Mouse (Mus musculus) urinary bladder, adult 2 months (tissue): ENCODE results near the gene Spin1. TPM values are rescaled to one million over a fixed set of nuclear protein-coding genes. Genes with fewer than 3 reads are reported as not detected.
A peak's percentile ranks its signal among the peaks of the same experiment; 100 is the strongest.
"Not testable (repeated sequence)": the region's sequence is repeated elsewhere in the genome, so short reads cannot be mapped to it uniquely, and the experiment has no call there.

Experiments
- DNase-seq: peaks from one replicate; pipeline ENCODE4 v3.0.0; 2022; ENCODE audit warnings: low spot score
- polyA plus RNA-seq: library from polyadenylated mRNA; depleted of rRNA; stranded (reverse); fragments of >200 nt; gene quantifications from 2 replicates; pipeline ENCODE4 v1.2.3, GENCODE M21; 2012; rRNA removed

Gene Spin1
- 41.5 and 49.4 TPM in 2 replicates for polyA plus RNA-seq

GRCm38 (mm10) chr13:51100233-51101015 lies at the start of gene Spin1:
Gene Spin1 (plus strand): TSS chr13:51100880.
- peak; percentile 91 for DNase-seq

- no peak for DNase-seq
Measured at GRCm38 (mm10) chr13:51051016-51051415, 49.7 kb upstream of the Spin1 start.

GRCm38 (mm10) chr13:51052408-51052807 lies 48.3 kb upstream of the Spin1 start:
- DNase-seq = no peak

- no peak for DNase-seq
Measured at GRCm38 (mm10) chr13:51063024-51063423, 37.7 kb upstream of the Spin1 start.

- DNase-seq = no peak
Measured at GRCm38 (mm10) chr13:51063721-51064120, 37.0 kb upstream of the Spin1 start.

- no peak for DNase-seq
Measured at GRCm38 (mm10) chr13:51064429-51064828, 36.3 kb upstream of the Spin1 start.

GRCm38 (mm10) chr13:51071063-51071680 lies 29.5 kb upstream of the Spin1 start:
- DNase-seq = no peak

GRCm38 (mm10) chr13:51071763-51072276 lies 28.9 kb upstream of the Spin1 start:
- DNase-seq = no peak

- DNase-seq = no peak
Measured at GRCm38 (mm10) chr13:51072917-51073843, 27.5 kb upstream of the Spin1 start.

- DNase-seq = no peak
Measured at GRCm38 (mm10) chr13:51074081-51074680, 26.5 kb upstream of the Spin1 start.

- DNase-seq = not testable (repeated sequence)
Measured at GRCm38 (mm10) chr13:51076191-51076590, 24.5 kb upstream of the Spin1 start.

- DNase-seq = not testable (repeated sequence)
Measured at GRCm38 (mm10) chr13:51078586-51078985, 22.1 kb upstream of the Spin1 start.

GRCm38 (mm10) chr13:51080801-51081200 lies 19.9 kb upstream of the Spin1 start:
- DNase-seq = no peak

GRCm38 (mm10) chr13:51084241-51084640 lies 16.4 kb upstream of the Spin1 start:
- no peak for DNase-seq

GRCm38 (mm10) chr13:51085941-51086340 lies 14.7 kb upstream of the Spin1 start:
- DNase-seq = no peak

- no peak for DNase-seq
Measured at GRCm38 (mm10) chr13:51087253-51087652, 13.4 kb upstream of the Spin1 start.

GRCm38 (mm10) chr13:51088207-51088606 lies 12.5 kb upstream of the Spin1 start:
- no peak for DNase-seq

- no peak for DNase-seq
Measured at GRCm38 (mm10) chr13:51089058-51089457, 11.6 kb upstream of the Spin1 start.

GRCm38 (mm10) chr13:51090105-51090661 lies 10.5 kb upstream of the Spin1 start:
- DNase-seq = no peak

- no peak for DNase-seq
Measured at GRCm38 (mm10) chr13:51093430-51093829, 7.2 kb upstream of the Spin1 start.
